Mouse (Mus musculus): ENCODE data around the gene Nkd1. TPM values are rescaled to one million over a fixed set of nuclear protein-coding genes. Genes with fewer than 3 reads are reported as not detected.
A peak's percentile ranks its signal among the peaks of the same experiment; 100 is the strongest.

Gene Nkd1
- polyA plus RNA-seq, 1 experiment from 2014 or later = 49.7 TPM

- no peak overlapping the region for H3K27ac ChIP-seq (replicated peaks)
- 85% methylated on average over 7 of the region's 7 CpGs for WGBS
Observed at GRCm38 (mm10) chr8:88580785-88581184, 59.6 kb downstream of the Nkd1 start.

GRCm38 (mm10) chr8:88583863-88584262 is 62.7 kb downstream of the Nkd1 start:
- H3K27ac ChIP-seq (replicated peaks) = no peak overlapping the region
- no peak for DNase-seq (ENCODE audit: low spot score)
- 90% methylated on average over 3 of the region's 3 CpGs for WGBS
- H3K36me3 ChIP-seq (replicated peaks) = peaks cover 82% of the 10 kb centered on the region
- H3K9me3 ChIP-seq = no peaks in the 10 kb centered on the region
- peaks cover 25% of the 10 kb centered on the region for H3K4me1 ChIP-seq
- no peaks in the 10 kb centered on the region; the same call in 1 of the 2 replicates for H3K27me3 ChIP-seq (replicated peaks; ENCODE audit: low read depth, poor library complexity, severe bottlenecking)
- no peak overlapping the region for H3K4me3 ChIP-seq

More at GRCm38 (mm10) chr8:88580785-88581184, 59.6 kb downstream of the Nkd1 start:
- no peak for DNase-seq (ENCODE audit: low spot score)
- peaks cover 39% of the 10 kb centered on the region for H3K4me1 ChIP-seq
- no peaks in the 10 kb centered on the region; the same call in 1 of the 2 replicates for H3K27me3 ChIP-seq (replicated peaks; ENCODE audit: low read depth, poor library complexity, severe bottlenecking)
- H3K9me3 ChIP-seq = no peaks in the 10 kb centered on the region
- H3K4me3 ChIP-seq = no peak overlapping the region
- peaks cover 63% of the 10 kb centered on the region for H3K36me3 ChIP-seq (replicated peaks)

- 92% methylated on average over 8 of the region's 8 CpGs for WGBS
- Histone ChIP-seq H3K36me3 (replicated peaks) (peaks cover 96% of the 10 kb centered on the region), H3K27ac (replicated peaks) (no peak overlapping the region)
Observed at GRCm38 (mm10) chr8:88588205-88588889, 67.2 kb downstream of the Nkd1 start.

GRCm38 (mm10) chr8:88590226-88590625 is 69.1 kb downstream of the Nkd1 start:
- Histone ChIP-seq H3K4me3 (no peak overlapping the region), H3K27me3 (replicated peaks; ENCODE audit: low read depth, poor library complexity, severe bottlenecking) (no peaks in the 10 kb centered on the region), H3K27ac (replicated peaks) (no peak overlapping the region), H3K4me1 (no peaks in the 10 kb centered on the region), H3K9me3 (no peaks in the 10 kb centered on the region), H3K36me3 (replicated peaks) (peaks cover 77% of the 10 kb centered on the region)
- no peak for DNase-seq (ENCODE audit: low spot score)
- WGBS = 83% methylated on average over 6 of the region's 6 CpGs

More at GRCm38 (mm10) chr8:88588205-88588889, 67.2 kb downstream of the Nkd1 start:
- Histone ChIP-seq H3K27me3 (replicated peaks; ENCODE audit: low read depth, poor library complexity, severe bottlenecking) (no peaks in the 10 kb centered on the region), H3K4me3 (no peak overlapping the region), H3K9me3 (no peaks in the 10 kb centered on the region), H3K4me1 (no peaks in the 10 kb centered on the region)
- DNase-seq (ENCODE audit: low spot score) = no peak

- H3K4me3 ChIP-seq = no peak overlapping the region
- 97% methylated on average over 1 of the region's 1 CpGs for WGBS
- H3K36me3 ChIP-seq (replicated peaks) = peaks cover 42% of the 10 kb centered on the region
- no peaks in the 10 kb centered on the region for H3K9me3 ChIP-seq
- no peaks in the 10 kb centered on the region for H3K27me3 ChIP-seq (replicated peaks; ENCODE audit: low read depth, poor library complexity, severe bottlenecking)
- H3K4me1 ChIP-seq = 0 out of 2 replicates have a peak, but pooled peaks cover 2% of the 10 kb centered on the region
- no peak for DNase-seq (ENCODE audit: low spot score)
- H3K27ac ChIP-seq (replicated peaks) = no peak overlapping the region
Observed at GRCm38 (mm10) chr8:88593947-88594346, 72.8 kb downstream of the Nkd1 start.

GRCm38 (mm10) chr8:88596042-88596441 is 74.9 kb downstream of the Nkd1 start:
- Histone ChIP-seq H3K27ac (replicated peaks) (no peak overlapping the region), H3K36me3 (replicated peaks) (peaks cover 21% of the 10 kb centered on the region), H3K27me3 (replicated peaks; ENCODE audit: low read depth, poor library complexity, severe bottlenecking) (no peaks in the 10 kb centered on the region), H3K4me1 (0 out of 2 replicates have a peak, but pooled peaks cover 2% of the 10 kb centered on the region), H3K9me3 (no peaks in the 10 kb centered on the region), H3K4me3 (no peak overlapping the region)
- WGBS = 86% methylated on average over 12 of the region's 12 CpGs
- DNase-seq (ENCODE audit: low spot score) = no peak

- WGBS = 69% methylated on average over 5 of the region's 5 CpGs
- no peak for DNase-seq (ENCODE audit: low spot score)
- peaks cover 10% of the 10 kb centered on the region for H3K4me1 ChIP-seq
- no peaks in the 10 kb centered on the region for H3K27me3 ChIP-seq (replicated peaks; ENCODE audit: low read depth, poor library complexity, severe bottlenecking)
- H3K4me3 ChIP-seq = no peak overlapping the region
- 0 out of 2 replicates have a peak, but pooled peaks cover 4% of the 10 kb centered on the region for H3K9me3 ChIP-seq
- H3K36me3 ChIP-seq (replicated peaks) = no peaks in the 10 kb centered on the region
- H3K27ac ChIP-seq (replicated peaks) = peak overlapping the region; percentile 4; the same call in 1 of the 2 replicates
Observed at GRCm38 (mm10) chr8:88598578-88598977, 77.4 kb downstream of the Nkd1 start.

- no peak for DNase-seq (ENCODE audit: low spot score)
- Histone ChIP-seq H3K4me3 (no peak overlapping the region), H3K9me3 (0 out of 2 replicates have a peak, but pooled peaks cover 4% of the 10 kb centered on the region), H3K4me1 (peaks cover 19% of the 10 kb centered on the region), H3K36me3 (replicated peaks) (no peaks in the 10 kb centered on the region), H3K27ac (replicated peaks) (no peak overlapping the region), H3K27me3 (replicated peaks; ENCODE audit: low read depth, poor library complexity, severe bottlenecking) (no peaks in the 10 kb centered on the region)
- WGBS = 88% methylated on average over 7 of the region's 7 CpGs
Observed at GRCm38 (mm10) chr8:88599491-88599890, 78.3 kb downstream of the Nkd1 start.

GRCm38 (mm10) chr8:88603446-88603989 is 82.4 kb downstream of the Nkd1 start:
- H3K4me1 ChIP-seq = peaks cover 39% of the 10 kb centered on the region
- peak overlapping the region; percentile 84 for H3K27ac ChIP-seq (replicated peaks)
- 0 out of 2 replicates have a peak, but pooled peaks cover 4% of the 10 kb centered on the region for H3K9me3 ChIP-seq
- DNase-seq (ENCODE audit: low spot score) = peak; percentile 31
- H3K36me3 ChIP-seq (replicated peaks) = no peaks in the 10 kb centered on the region
- WGBS = 2% methylated on average over 10 of the region's 10 CpGs
- H3K4me3 ChIP-seq = peak overlapping the region; percentile 53
- H3K27me3 ChIP-seq (replicated peaks; ENCODE audit: low read depth, poor library complexity, severe bottlenecking) = no peaks in the 10 kb centered on the region

- peaks cover 45% of the 10 kb centered on the region for H3K4me1 ChIP-seq
- peak overlapping the region; percentile 84 for H3K27ac ChIP-seq (replicated peaks)
- DNase-seq (ENCODE audit: low spot score) = peak; percentile 98
- peak overlapping the region; percentile 53 for H3K4me3 ChIP-seq
- no peaks in the 10 kb centered on the region for H3K36me3 ChIP-seq (replicated peaks)
- H3K9me3 ChIP-seq = 0 out of 2 replicates have a peak, but pooled peaks cover 4% of the 10 kb centered on the region
- 0 out of 2 replicates have a peak, but pooled peaks cover 3% of the 10 kb centered on the region for H3K27me3 ChIP-seq (replicated peaks; ENCODE audit: low read depth, poor library complexity, severe bottlenecking)
- WGBS = 7% methylated on average over 20 of the region's 20 CpGs
Observed at GRCm38 (mm10) chr8:88604065-88605038, 83.2 kb downstream of the Nkd1 start.

GRCm38 (mm10) chr8:88605361-88606040 is 84.3 kb downstream of the Nkd1 start:
- Histone ChIP-seq H3K27me3 (replicated peaks; ENCODE audit: low read depth, poor library complexity, severe bottlenecking) (0 out of 2 replicates have a peak, but pooled peaks cover 3% of the 10 kb centered on the region), H3K4me3 (no peak overlapping the region), H3K9me3 (0 out of 2 replicates have a peak, but pooled peaks cover 4% of the 10 kb centered on the region), H3K36me3 (replicated peaks) (no peaks in the 10 kb centered on the region), H3K27ac (replicated peaks) (peak overlapping the region; percentile 84), H3K4me1 (peaks cover 53% of the 10 kb centered on the region)
- WGBS = 58% methylated on average over 13 of the region's 13 CpGs
- DNase-seq (ENCODE audit: low spot score) = no peak
